Mouse (Mus musculus) gastrocnemius, adult 2 months (tissue): ENCODE data around the gene Fth1. TPM values are rescaled to one million over a fixed set of nuclear protein-coding genes. Genes with fewer than 3 reads are reported as not detected.

ENCODE experiments used
- DNase-seq: peaks from one replicate; pipeline ENCODE4 v3.0.0; 2022
- H3K27ac ChIP-seq: fragments of 200-600 bp; 2 replicates; pipeline ENCODE4 v1.8.1; 2022; ENCODE audit warnings: mild to moderate bottlenecking
- H3K4me3 ChIP-seq: fragments of 200-600 bp; 2 replicates; pipeline ENCODE4 v1.8.1; 2022; ENCODE audit warnings: mild to moderate bottlenecking, moderate library complexity
- CTCF ChIP-seq: fragments of 200-600 bp; IDR thresholded peaks from 2 replicates; pipeline ENCODE4 v1.8.1; 2022; ENCODE audit warnings: antibody characterized with exemption, mild to moderate bottlenecking, moderate library complexity
- intact Hi-C: fragments of 180-260 bp; cut with DNase I; formaldehyde crosslinking; loops from one replicate; pipeline ENCODE4 v1.15.1; 2025
- total RNA-seq, 2 experiments: library from RNA; stranded (reverse); gene quantifications; 2 replicates each; pipeline ENCODE4 v1.2.3; 2021

Gene Fth1
- total RNA-seq, 2 experiments from 2014 or later = 2,168 to 2,432 TPM

DNA sequence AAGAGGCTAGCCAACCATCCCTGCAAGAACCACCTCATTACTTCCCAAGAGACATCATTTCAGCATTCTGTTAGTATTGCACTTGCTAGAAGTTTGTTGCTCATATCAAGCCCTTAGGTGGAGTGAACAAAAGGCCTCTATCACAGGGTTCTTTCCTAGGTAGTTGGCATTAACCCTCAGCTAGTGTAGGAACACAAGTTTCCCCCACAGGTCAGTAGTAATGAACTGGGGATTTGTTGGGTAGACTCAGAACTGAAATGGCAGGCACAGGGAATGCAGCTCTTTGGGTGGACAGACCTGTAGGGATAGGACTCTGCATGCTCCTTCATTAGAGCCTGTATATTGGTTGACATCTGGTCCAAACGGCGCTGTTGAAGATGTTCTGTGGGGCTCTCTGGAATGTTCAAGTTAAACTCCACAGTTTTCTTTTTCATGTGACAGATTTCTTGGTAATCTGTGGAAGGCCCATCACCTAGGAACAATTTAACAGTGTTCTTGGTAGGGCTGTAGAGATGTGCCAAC is 5.6 kb downstream of the Fth1 start:
- H3K4me3 ChIP-seq = no peak overlapping the region
- no peak for DNase-seq
- no peak for TF ChIP-seq CTCF
- peak overlapping the region; percentile 16; the same call in 1 of the 2 replicates for H3K27ac ChIP-seq
- intact Hi-C loops = no loop called here

GRCm38 (mm10) chr19:9987192-9987591 is 6.8 kb downstream of the Fth1 start:
- intact Hi-C loops = no loop called here
- TF ChIP-seq CTCF = no peak
- peak overlapping the region; percentile 72 for H3K27ac ChIP-seq
- no peak overlapping the region for H3K4me3 ChIP-seq
- no peak for DNase-seq

GRCm38 (mm10) chr19:9987593-9987992 is 7.2 kb downstream of the Fth1 start:
- peak overlapping the region; percentile 72 for H3K27ac ChIP-seq
- intact Hi-C loops = no loop called here
- no peak for TF ChIP-seq CTCF
- DNase-seq = no peak
- H3K4me3 ChIP-seq = no peak overlapping the region

DNA sequence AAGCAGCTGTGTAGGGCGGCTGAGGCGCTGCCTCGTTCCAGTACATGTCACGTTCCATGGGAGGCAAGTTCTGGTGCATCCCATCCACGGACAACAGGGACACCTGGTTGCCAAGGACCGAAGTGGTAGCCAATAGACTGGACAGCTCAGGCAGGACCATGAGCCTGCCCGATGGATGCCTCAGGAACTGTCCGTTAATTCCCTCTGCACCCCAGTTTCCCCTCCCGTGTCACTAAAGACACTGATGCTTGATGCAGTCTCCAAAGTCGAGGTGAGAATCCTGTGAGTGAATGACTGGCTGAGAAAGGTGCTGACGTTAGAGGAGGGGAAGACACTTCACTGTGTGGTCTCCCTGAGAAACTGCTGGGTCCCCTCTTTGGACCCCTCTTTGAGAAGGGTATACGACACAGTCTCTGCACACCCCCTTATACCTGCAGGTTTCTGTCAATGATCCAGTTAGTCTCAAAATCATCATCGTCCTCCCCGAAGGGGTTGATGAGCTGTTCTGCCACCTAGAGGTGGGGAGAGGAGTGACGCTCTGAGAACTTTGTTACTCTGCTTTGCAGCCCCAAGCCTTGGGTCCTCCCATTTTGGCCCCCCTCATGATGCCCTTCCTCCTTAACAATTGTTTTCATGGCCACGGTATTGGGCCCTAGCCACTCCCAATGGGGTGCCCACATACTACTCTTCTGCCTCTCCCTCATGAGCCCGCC is 8.9 kb downstream of the Fth1 start:
- DNase-seq = peak; percentile 47
- intact Hi-C loops = no loop called here
- peak; percentile 80 for TF ChIP-seq CTCF
- peak overlapping the region; percentile 31; the same call in 1 of the 2 replicates for H3K27ac ChIP-seq
- H3K4me3 ChIP-seq = no peak overlapping the region

- Histone ChIP-seq H3K27ac (peak overlapping the region; percentile 31; the same call in 1 of the 2 replicates), H3K4me3 (no peak overlapping the region)
- TF ChIP-seq CTCF = no peak
- intact Hi-C loops = no loop called here
- DNase-seq = no peak
Observed at GRCm38 (mm10) chr19:9989884-9990256, 9.5 kb downstream of the Fth1 start.

- H3K27ac ChIP-seq = no peak overlapping the region
- peak; percentile 87 for DNase-seq
- intact Hi-C loops = loop anchor here (1.0 kb wide), 1 partner anchor 75 kb away; no protein-coding TSS in a partner anchor
- peak; percentile 96 for TF ChIP-seq CTCF
- no peak overlapping the region for H3K4me3 ChIP-seq
Observed at GRCm38 (mm10) chr19:9991304-9991703, 10.9 kb downstream of the Fth1 start.

DNA sequence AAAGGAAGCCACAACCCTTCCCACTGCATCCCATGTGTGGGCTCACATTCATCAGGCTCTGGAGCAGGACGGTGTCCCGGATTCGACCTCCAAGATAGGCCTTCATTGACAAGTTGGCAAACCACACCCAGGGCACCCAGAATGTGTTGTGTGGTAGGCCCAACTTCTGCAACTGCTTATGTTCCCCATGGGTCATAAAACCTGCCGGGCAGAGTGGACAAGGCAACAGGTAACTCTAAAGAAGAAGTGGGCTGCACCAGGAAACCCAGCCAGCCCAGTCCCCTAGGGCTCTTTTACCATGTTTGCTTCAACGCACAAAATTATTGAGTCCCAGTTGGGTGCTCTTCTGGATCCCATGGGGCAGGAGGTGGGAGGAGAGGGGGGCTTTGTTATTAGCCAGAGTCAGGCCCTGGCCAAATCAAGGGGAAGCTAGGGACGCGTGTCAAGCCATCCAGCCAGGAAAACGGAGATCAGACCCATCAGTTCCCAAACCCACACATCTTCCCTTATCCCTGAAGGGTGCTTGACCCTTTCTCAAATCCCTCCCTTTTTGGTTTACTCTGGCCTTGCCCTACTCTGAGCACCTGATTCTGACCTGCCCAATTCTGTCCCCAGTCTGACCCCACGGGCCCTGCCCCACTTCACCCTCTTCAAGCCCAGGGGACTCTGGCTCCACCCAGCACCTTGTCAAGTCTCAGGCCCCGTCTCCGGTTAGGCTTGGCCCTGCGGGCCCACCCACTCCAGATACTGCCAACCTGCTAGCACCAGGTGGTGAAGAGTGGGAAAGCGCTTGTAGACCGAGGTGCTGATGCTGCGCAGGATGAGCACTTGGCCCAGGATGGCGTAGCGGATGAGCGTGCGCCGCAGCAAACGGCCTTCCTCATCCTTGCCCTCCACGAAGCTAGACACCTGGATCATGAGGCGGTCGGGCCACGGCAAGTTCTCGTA is 11.9 kb downstream of the Fth1 start:
- no peak for TF ChIP-seq CTCF
- intact Hi-C loops = no loop called here
- H3K27ac ChIP-seq = peak overlapping the region; percentile 67
- DNase-seq = peak; percentile 28
- H3K4me3 ChIP-seq = peak overlapping the region; percentile 51

- peak; percentile 93 for DNase-seq
- TF ChIP-seq CTCF = peak; percentile 85
- Histone ChIP-seq H3K4me3 (peak overlapping the region; percentile 51), H3K27ac (peak overlapping the region; percentile 67)
- intact Hi-C loops = no loop called here
Observed at GRCm38 (mm10) chr19:9993036-9993656, 12.7 kb downstream of the Fth1 start.

- no peak overlapping the region for H3K4me3 ChIP-seq
- TF ChIP-seq CTCF = no peak
- no peak for DNase-seq
- intact Hi-C loops = no loop called here
- no peak overlapping the region for H3K27ac ChIP-seq
Observed at GRCm38 (mm10) chr19:9997204-9998062, 17.0 kb downstream of the Fth1 start.

DNA sequence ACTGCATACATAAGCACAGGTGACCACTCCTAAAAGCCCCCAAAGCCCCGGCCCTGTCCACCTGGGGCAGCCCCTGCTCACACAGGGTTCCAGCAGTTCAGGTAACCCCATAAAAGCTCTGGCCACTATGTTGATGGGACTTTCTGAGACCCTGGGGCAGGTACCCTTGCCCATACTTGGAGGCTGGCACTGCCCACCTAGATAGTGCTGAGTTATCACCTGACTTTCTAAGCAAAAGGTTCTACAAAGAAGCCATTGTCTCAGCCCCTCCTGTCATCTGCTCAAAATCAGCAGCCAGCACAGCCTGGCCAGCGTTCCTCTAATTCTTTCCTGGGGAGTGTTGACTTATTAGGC is 17.6 kb downstream of the Fth1 start:
- Histone ChIP-seq H3K4me3 (no peak overlapping the region), H3K27ac (no peak overlapping the region)
- DNase-seq = no peak
- no peak for TF ChIP-seq CTCF
- intact Hi-C loops = no loop called here

DNA sequence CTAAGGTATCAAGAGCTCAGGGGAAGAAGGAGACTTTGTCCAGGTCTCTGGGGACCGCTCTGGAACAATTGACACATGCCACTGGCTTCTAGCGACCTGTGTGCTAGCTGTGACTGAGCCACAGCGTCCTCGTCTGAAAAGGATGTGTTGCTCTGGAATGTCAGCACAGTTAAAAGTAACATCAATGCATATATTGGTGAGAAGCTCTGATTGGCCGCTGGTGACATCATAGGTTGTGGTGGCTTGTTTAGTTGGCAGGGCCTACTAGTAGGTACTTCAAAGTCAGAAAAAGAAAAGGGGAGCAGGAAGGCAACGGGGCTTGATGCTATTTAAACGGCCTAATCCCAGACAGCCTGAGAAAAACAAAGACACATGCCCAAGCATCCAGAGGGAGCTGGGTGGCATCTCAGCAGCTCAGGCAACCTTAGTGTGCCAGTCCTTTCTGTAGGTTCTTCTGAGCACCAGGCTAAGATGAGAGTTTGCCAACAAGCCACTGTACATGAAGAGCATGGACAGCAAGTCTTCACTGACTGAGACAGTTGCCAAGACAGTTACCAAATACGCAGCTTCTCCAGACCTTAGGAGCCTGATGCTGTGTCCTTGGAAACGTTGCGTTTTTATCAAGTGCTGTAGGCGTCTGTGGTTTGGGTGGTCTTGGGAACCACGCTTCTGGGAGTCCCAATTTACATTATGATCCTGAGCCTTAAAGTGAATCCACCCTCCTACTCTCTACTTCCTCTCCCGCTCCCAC is 18.5 kb downstream of the Fth1 start:
- Histone ChIP-seq H3K27ac (no peak overlapping the region), H3K4me3 (no peak overlapping the region)
- no peak for TF ChIP-seq CTCF
- intact Hi-C loops = no loop called here
- DNase-seq = no peak
